Mouse (Mus musculus): ENCODE data around the gene Tspoap1.

DNA sequence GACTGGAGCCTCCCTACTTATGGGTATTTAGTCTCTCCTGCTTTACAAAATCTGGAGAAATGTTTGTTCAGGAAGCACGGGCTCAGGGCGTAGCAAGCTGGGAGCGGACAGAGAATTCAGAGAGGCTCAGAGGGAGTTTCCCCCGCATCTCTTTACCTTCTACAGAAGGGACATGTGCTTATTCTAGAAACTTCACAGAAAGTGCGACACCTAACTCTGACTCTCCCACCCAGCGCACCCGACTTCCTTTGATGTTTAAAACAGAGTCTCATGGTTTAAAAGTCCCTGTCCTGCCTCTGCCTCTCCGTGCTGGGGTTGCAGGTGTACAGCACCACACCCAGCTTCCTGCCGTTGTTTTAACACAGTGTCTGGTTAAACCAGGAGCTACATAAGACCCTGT is 39.5 kb upstream of the Tspoap1 start:
- no peak for TF ChIP-seq CTCF (IDR thresholded peaks at IDR 0.05; ENCODE audit: borderline replicate concordance, control insufficient read depth, extremely low read depth, insufficient read depth, low read length, poor library complexity)
- TF ChIP-seq POLR2A (IDR thresholded peaks at IDR 0.05; ENCODE audit: control insufficient read depth, extremely low read depth, insufficient read depth, low read length, poor library complexity), result no peak
